Mouse (Mus musculus): ENCODE data around the gene Gins1. TPM values are rescaled to one million over a fixed set of nuclear protein-coding genes. Genes with fewer than 3 reads are reported as not detected.

Gins1 gene
- total RNA-seq, 2 experiments from 2014 or later = 16.8 to 18.9 TPM

GRCm38 (mm10) chr2:150963246-150963645, 58.0 kb downstream of the Gins1 start:
- DNase-seq = no peak

DNA sequence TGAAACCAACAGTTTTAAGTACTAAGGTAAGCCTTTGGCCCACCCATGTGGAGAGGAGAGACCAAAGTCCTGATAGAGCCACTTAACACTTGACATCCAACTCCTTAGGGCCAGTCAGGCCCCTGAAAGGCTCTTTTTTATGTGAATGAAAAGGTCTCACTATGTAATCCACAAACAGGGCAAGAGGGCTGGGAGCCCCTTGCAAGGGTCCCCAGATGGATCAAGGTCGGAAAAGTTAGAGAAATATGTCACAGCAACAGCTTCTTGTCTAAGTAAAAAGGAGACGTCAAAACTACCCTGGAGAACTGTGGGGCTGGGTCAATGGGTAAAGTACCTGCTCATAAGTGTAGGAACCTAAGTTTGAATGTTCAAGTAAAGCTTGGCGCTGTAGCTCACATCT, 59.4 kb downstream of the Gins1 start:
- DNase-seq = no peak

DNA sequence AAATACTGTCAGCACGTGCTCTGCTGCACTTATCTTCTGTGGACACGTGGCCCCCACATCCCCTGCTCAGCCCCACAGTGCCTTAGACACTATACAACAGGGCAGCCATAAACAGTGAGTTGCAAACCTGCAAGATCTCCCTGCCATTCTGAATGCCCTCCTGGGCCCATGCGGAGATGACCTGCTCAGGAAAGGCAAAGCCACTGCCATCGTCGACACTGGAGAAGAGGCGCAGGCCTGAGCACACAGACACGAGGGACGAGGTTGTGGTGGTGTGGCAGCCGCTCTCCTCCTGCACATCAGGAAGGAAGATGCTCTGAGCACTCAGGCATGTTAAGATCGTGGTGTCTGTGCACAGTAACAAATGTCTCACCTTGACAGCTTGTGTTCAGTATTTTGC, 60.8 kb downstream of the Gins1 start:
- no peak for DNase-seq

GRCm38 (mm10) chr2:150967491-150967890, 62.3 kb downstream of the Gins1 start:
- DNase-seq = no peak

DNA sequence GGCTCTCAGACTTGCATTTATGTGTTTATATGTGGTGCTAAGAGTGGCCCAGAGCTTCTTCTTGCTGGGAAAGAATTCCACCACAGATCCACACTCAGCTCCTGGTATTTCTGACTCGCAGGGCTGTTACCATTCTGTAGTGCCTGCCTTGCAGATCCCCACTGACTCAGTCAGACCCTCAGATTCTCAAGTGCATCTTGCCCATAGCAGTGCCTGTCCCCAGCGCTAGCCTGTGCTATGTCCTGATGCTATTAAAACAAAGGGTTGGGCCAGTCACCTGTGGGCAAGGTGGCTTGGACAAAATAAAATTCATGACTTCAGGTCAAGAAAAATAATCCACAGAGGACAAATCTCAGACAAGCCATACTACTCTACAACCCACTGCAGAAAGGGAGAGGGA, 64.0 kb downstream of the Gins1 start:
- no peak for DNase-seq

- DNase-seq = no peak
Observed at GRCm38 (mm10) chr2:150971856-150972255, 66.7 kb downstream of the Gins1 start.

GRCm38 (mm10) chr2:150972681-150973080, 67.5 kb downstream of the Gins1 start:
- no peak for DNase-seq

DNA sequence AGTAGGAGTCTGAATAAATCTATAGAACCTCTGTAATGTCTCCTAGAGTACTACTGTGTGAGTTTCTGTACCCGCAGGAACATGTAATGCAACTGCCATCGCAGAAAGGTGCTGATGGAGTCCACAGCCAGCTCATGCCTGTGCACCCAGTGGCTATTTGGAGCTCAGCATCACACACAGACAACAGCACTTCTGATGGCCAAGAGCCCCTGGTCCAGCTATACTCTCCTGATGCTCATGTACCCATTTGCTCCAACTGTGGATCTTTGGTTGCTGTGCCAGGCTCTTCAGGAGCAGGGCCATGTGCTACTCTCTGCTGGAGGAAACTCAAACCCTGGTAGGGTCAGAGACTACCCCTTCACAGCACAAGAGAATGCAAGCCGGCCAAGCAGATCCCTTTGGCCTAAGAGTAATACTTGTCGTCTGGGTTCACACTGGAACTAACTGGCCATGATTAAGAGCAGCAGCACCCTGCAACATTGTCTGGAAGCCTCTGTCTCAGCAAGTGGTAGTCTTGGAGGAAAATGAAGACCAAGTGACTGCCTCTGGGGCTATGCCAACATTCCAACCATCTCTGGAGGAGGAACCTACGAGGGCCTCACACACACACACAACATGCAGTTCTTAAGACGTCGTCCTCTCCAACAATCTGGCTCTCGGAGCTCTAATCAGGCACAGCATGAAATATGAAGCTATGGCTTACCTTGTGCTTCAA, 68.4 kb downstream of the Gins1 start:
- DNase-seq = no peak

GRCm38 (mm10) chr2:150976871-150977270, 71.7 kb downstream of the Gins1 start:
- DNase-seq = no peak

DNA sequence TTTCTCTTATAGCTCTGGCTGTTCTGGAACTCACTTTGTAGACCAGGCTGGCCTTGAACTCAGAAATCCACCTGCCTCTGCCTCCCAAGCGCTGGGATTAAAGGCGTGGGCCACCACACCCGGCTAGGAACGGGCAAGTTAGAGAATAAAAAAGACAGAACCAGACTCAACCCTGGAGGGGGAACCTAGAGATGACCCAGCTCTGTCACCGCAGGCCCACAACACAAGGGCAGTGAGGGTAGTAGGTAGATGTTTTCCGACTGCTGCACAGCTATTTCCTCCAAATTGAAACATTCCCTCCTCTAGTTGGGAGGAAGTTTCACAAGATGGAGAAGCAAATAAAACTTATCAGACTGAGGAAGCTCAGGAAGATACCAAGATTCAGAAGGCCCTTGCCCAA, 72.5 kb downstream of the Gins1 start:
- DNase-seq = no peak

DNA sequence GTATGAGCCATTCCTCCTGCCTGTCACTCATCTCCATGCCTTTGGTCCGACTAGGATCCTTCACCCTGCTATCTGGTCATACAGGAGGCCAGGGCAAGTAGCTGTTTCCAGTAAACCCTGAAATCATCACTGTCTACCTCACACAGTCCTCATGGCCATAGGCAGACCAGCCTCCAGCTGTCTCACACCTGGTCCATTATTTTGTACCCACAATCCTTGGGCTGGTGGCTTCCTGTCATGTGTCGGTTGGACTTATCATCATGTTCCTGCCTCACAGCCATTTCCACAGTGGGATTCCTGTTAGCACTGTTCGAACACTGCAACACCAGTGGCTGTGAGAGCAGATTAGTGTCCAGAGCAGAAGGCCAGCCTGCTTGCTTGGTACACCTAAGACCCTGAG, 73.6 kb downstream of the Gins1 start:
- DNase-seq = no peak

- DNase-seq = no peak
Observed at GRCm38 (mm10) chr2:150979861-150980620, 74.8 kb downstream of the Gins1 start.

Other genes starting within 250 kb of the Gins1 start
- 10 to 100 TPM; 26.7 to 27.3 TPM for gene Acss1, start 236.9 kb upstream of the Gins1 start, total RNA-seq (2021)
- gene Vsx1, start 216.0 kb upstream of the Gins1 start, total RNA-seq (2021) = not detected
- 10 to 100 TPM; 16.9 to 18.0 TPM for gene Entpd6, start 156.4 kb upstream of the Gins1 start, total RNA-seq (2021)
- gene Pygb, start 118.7 kb upstream of the Gins1 start, total RNA-seq (2021) = 100 to 1,000 TPM; 344 to 352 TPM
- gene Abhd12, start 659 bp upstream of the Gins1 start, total RNA-seq (2021) = 10 to 100 TPM; 30.0 to 30.7 TPM
- 1 to 10 TPM; 1.7 to 2.5 TPM for gene Ninl, start 134.0 kb downstream of the Gins1 start, total RNA-seq (2021)
- 1 to 10 TPM; 6.6 to 7.9 TPM for gene Nanp, start 134.0 kb downstream of the Gins1 start, total RNA-seq (2021)
- not detected for gene Gm14151, start 186.9 kb downstream of the Gins1 start, total RNA-seq (2021)
- not detected for gene Gm14147, start 192.8 kb downstream of the Gins1 start, total RNA-seq (2021)

All from heart, postnatal 4 days (tissue).